Mouse (Mus musculus): ENCODE data around the gene Btbd8. TPM values are rescaled to one million over a fixed set of nuclear protein-coding genes. Genes with fewer than 3 reads are reported as not detected.
A peak's percentile ranks its signal among the peaks of the same experiment; 100 is the strongest.

The Btbd8 gene
- polyA plus RNA-seq, 1 experiment: 0.70 TPM

- no peaks in the 10 kb centered on the region; the same call in 1 of the 2 replicates for H3K4me1 ChIP-seq (ENCODE audit: control insufficient read depth, insufficient read depth, insufficient read length)
- DNase-seq (ENCODE audit: low read depth in 1 of 2, low spot score in 2 of 2): no peak
- 87% methylated on average over 5 of the region's 5 CpGs for WGBS
- H3K27ac ChIP-seq (ENCODE audit: insufficient read depth, low read length): no peak overlapping the region
- no peaks in the 10 kb centered on the region for H3K36me3 ChIP-seq (ENCODE audit: control insufficient read depth, insufficient read depth, low read length)
- H3K27me3 ChIP-seq (ENCODE audit: control insufficient read depth, insufficient read depth, low read length): no peaks in the 10 kb centered on the region
- TF ChIP-seq CTCF (IDR thresholded peaks at IDR 0.05; ENCODE audit: extremely low read depth, insufficient read depth, insufficient read length, insufficient replicate concordance): no peak
- TF ChIP-seq POLR2A (IDR thresholded peaks at IDR 0.05; ENCODE audit: low read depth, low read length): no peak
- H3K4me3 ChIP-seq (ENCODE audit: extremely low read depth, insufficient read depth, insufficient read length): no peak overlapping the region
These were observed 3.8 kb upstream of the Btbd8 start for GRCm38 (mm10) chr5:107434001-107434400.

GRCm38 (mm10) chr5:107436185-107436584 lies 1.6 kb upstream of the Btbd8 start:
- DNase-seq (ENCODE audit: low read depth in 1 of 2, low spot score in 2 of 2): no peak
- WGBS: 61% methylated on average over 6 of the region's 6 CpGs
- Histone ChIP-seq H3K36me3 (ENCODE audit: control insufficient read depth, insufficient read depth, low read length) (no peaks in the 10 kb centered on the region), H3K4me3 (ENCODE audit: extremely low read depth, insufficient read depth, insufficient read length) (no peak overlapping the region), H3K27me3 (ENCODE audit: control insufficient read depth, insufficient read depth, low read length) (no peaks in the 10 kb centered on the region), H3K27ac (ENCODE audit: insufficient read depth, low read length) (no peak overlapping the region), H3K4me1 (ENCODE audit: control insufficient read depth, insufficient read depth, insufficient read length) (no peaks in the 10 kb centered on the region; the same call in 1 of the 2 replicates)
- TF ChIP-seq CTCF (IDR thresholded peaks at IDR 0.05; ENCODE audit: extremely low read depth, insufficient read depth, insufficient read length, insufficient replicate concordance) (no peak), POLR2A (IDR thresholded peaks at IDR 0.05; ENCODE audit: low read depth, low read length) (no peak)

DNA sequence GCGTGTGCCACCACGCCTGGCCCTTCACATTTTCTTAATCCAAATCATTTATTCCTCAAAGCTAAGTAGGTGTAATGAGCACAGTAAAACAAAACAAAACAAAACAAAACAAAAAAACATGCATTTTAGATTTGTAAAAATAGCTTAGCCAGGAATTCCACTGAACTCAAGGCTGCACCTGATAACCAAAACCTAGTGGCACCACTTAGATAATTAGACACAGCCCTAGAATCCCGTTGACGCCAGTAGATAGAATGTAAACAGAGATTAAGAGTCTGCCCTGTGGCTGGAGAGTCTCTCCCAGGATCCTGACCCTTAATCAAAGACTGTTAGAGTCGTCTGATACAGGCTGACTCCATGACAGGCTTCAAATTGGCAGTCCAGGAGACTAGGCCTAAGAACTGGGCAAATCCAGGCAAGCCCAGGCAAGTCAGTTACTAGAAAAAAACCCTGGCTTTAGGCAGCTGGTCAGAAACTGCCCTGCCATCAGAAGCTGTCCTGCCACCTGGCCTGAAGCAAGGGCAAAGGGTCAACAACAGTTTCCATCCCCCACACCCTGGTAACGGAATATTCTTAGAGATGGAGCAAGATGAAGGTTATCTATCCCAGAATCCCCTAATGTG lies 1.1 kb upstream of the Btbd8 start:
- H3K27me3 ChIP-seq (ENCODE audit: control insufficient read depth, insufficient read depth, low read length): no peaks in the 10 kb centered on the region
- no peak overlapping the region for H3K4me3 ChIP-seq (ENCODE audit: extremely low read depth, insufficient read depth, insufficient read length)
- H3K36me3 ChIP-seq (ENCODE audit: control insufficient read depth, insufficient read depth, low read length): no peaks in the 10 kb centered on the region
- no peak overlapping the region for H3K27ac ChIP-seq (ENCODE audit: insufficient read depth, low read length)
- H3K4me1 ChIP-seq (ENCODE audit: control insufficient read depth, insufficient read depth, insufficient read length): no peaks in the 10 kb centered on the region; the same call in 1 of the 2 replicates
- 90% methylated on average over 6 of the region's 6 CpGs for WGBS
- TF ChIP-seq CTCF (IDR thresholded peaks at IDR 0.05; ENCODE audit: extremely low read depth, insufficient read depth, insufficient read length, insufficient replicate concordance): no peak
- TF ChIP-seq POLR2A (IDR thresholded peaks at IDR 0.05; ENCODE audit: low read depth, low read length): no peak
- no peak for DNase-seq (ENCODE audit: low read depth in 1 of 2, low spot score in 2 of 2)

DNA sequence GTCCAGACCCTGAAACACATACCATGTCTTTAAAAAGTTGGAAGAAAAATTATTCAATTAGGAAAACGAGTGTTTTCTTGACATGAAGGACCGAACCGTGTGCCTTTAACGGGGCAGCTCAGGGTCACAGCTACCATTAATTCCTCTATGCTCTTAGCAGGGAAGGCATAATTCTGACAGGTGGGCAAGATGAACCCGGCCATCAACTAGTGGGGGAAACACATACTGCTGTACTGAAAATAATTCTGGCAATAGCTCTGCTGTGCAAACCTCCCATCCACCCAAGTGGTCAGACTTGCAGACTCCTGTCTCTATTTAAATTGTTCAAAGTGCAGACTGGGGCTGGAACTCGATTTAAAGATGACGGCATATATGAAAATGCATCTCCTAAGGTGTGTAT lies 556 bp downstream of the Btbd8 start:
- TF ChIP-seq POLR2A (IDR thresholded peaks at IDR 0.05; ENCODE audit: low read depth, low read length) (no peak), CTCF (IDR thresholded peaks at IDR 0.05; ENCODE audit: extremely low read depth, insufficient read depth, insufficient read length, insufficient replicate concordance) (no peak)
- Histone ChIP-seq H3K27me3 (ENCODE audit: control insufficient read depth, insufficient read depth, low read length) (no peaks in the 10 kb centered on the region), H3K4me1 (ENCODE audit: control insufficient read depth, insufficient read depth, insufficient read length) (no peaks in the 10 kb centered on the region; the same call in 1 of the 2 replicates), H3K36me3 (ENCODE audit: control insufficient read depth, insufficient read depth, low read length) (no peaks in the 10 kb centered on the region), H3K27ac (ENCODE audit: insufficient read depth, low read length) (peak overlapping the region; percentile 87), H3K4me3 (ENCODE audit: extremely low read depth, insufficient read depth, insufficient read length) (peak overlapping the region; percentile 78)
- WGBS: 23% methylated on average over 7 of the region's 7 CpGs
- DNase-seq (ENCODE audit: low read depth in 1 of 2, low spot score in 2 of 2): no peak

GRCm38 (mm10) chr5:107441881-107442280 lies 4.1 kb downstream of the Btbd8 start:
- Histone ChIP-seq H3K4me1 (ENCODE audit: control insufficient read depth, insufficient read depth, insufficient read length) (no peaks in the 10 kb centered on the region; the same call in 1 of the 2 replicates), H3K27me3 (ENCODE audit: control insufficient read depth, insufficient read depth, low read length) (no peaks in the 10 kb centered on the region), H3K27ac (ENCODE audit: insufficient read depth, low read length) (no peak overlapping the region), H3K36me3 (ENCODE audit: control insufficient read depth, insufficient read depth, low read length) (no peaks in the 10 kb centered on the region), H3K4me3 (ENCODE audit: extremely low read depth, insufficient read depth, insufficient read length) (no peak overlapping the region)
- 86% methylated on average over 5 of the region's 5 CpGs for WGBS
- DNase-seq (ENCODE audit: low read depth in 1 of 2, low spot score in 2 of 2): no peak
- TF ChIP-seq POLR2A (IDR thresholded peaks at IDR 0.05; ENCODE audit: low read depth, low read length) (no peak), CTCF (IDR thresholded peaks at IDR 0.05; ENCODE audit: extremely low read depth, insufficient read depth, insufficient read length, insufficient replicate concordance) (no peak)

DNA sequence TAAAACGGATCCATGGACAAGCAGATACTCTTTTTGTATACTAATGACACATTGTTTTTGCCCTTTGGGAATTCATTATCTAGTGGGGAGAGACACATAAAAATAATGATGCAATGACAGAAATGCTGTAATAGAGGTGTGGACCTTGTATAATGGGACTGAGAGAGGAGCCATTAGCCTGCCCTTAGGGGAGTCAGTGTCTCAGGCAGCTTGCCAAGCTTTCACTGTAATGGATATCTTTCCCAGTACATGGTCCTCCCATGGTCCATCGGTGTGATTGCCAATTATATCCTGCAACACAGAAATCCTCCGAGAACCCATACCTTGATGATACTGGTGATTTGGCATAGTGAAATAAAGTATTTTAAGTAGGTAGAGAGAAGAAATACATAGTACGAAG lies 6.5 kb downstream of the Btbd8 start:
- no peak overlapping the region for H3K27ac ChIP-seq (ENCODE audit: insufficient read depth, low read length)
- TF ChIP-seq CTCF (IDR thresholded peaks at IDR 0.05; ENCODE audit: extremely low read depth, insufficient read depth, insufficient read length, insufficient replicate concordance) (no peak), POLR2A (IDR thresholded peaks at IDR 0.05; ENCODE audit: low read depth, low read length) (no peak)
- no peak overlapping the region for H3K4me3 ChIP-seq (ENCODE audit: extremely low read depth, insufficient read depth, insufficient read length)
- no peak for DNase-seq (ENCODE audit: low read depth in 1 of 2, low spot score in 2 of 2)
- H3K4me1 ChIP-seq (ENCODE audit: control insufficient read depth, insufficient read depth, insufficient read length): no peaks in the 10 kb centered on the region
- H3K27me3 ChIP-seq (ENCODE audit: control insufficient read depth, insufficient read depth, low read length): no peaks in the 10 kb centered on the region
- 93% methylated on average over 4 of the region's 4 CpGs for WGBS
- no peaks in the 10 kb centered on the region for H3K36me3 ChIP-seq (ENCODE audit: control insufficient read depth, insufficient read depth, low read length)

- DNase-seq (ENCODE audit: low read depth in 1 of 2, low spot score in 2 of 2): no peak
- 89% methylated on average over 4 of the region's 4 CpGs for WGBS
- no peak for TF ChIP-seq CTCF (IDR thresholded peaks at IDR 0.05; ENCODE audit: extremely low read depth, insufficient read depth, insufficient read length, insufficient replicate concordance)
- no peak for TF ChIP-seq POLR2A (IDR thresholded peaks at IDR 0.05; ENCODE audit: low read depth, low read length)
- Histone ChIP-seq H3K4me1 (ENCODE audit: control insufficient read depth, insufficient read depth, insufficient read length) (no peaks in the 10 kb centered on the region), H3K27me3 (ENCODE audit: control insufficient read depth, insufficient read depth, low read length) (no peaks in the 10 kb centered on the region), H3K27ac (ENCODE audit: insufficient read depth, low read length) (no peak overlapping the region), H3K4me3 (ENCODE audit: extremely low read depth, insufficient read depth, insufficient read length) (no peak overlapping the region), H3K36me3 (ENCODE audit: control insufficient read depth, insufficient read depth, low read length) (no peaks in the 10 kb centered on the region)
These were observed 10.2 kb downstream of the Btbd8 start for GRCm38 (mm10) chr5:107447977-107448376.

Data from spleen, adult 2 months (tissue).